Mouse (Mus musculus): ENCODE results near the gene Nf1. TPM values are rescaled to one million over a fixed set of nuclear protein-coding genes. Genes with fewer than 3 reads are reported as not detected.

Gene Nf1
- polyA plus RNA-seq, 1 experiment from 2014 or later: 12.7 TPM

GRCm38 (mm10) chr11:79535554-79535953, 196.1 kb downstream of the Nf1 start:
- H3K4me2 ChIP-seq (replicated peaks): no peak overlapping the region
- H3K4me3 ChIP-seq (replicated peaks; ENCODE audit: low read length): no peak overlapping the region
- no peaks in the 10 kb centered on the region for H3K4me1 ChIP-seq (replicated peaks; ENCODE audit: control insufficient read depth, insufficient read depth, low read length)
- no peak overlapping the region for H3K9ac ChIP-seq
- H3K36me3 ChIP-seq (replicated peaks; ENCODE audit: control insufficient read depth, insufficient read depth): peaks cover 41% of the 10 kb centered on the region
- 93% methylated on average over 4 of the region's 4 CpGs for WGBS
- no peak for DNase-seq (ENCODE audit: low spot score)
- no peak overlapping the region for H3K27ac ChIP-seq
- no peak for ATAC-seq (ENCODE audit: low FRiP score)
- H3K27me3 ChIP-seq (ENCODE audit: control insufficient read depth, insufficient read depth, low read length): no peaks in the 10 kb centered on the region
- no peaks in the 10 kb centered on the region for H3K9me3 ChIP-seq (ENCODE audit: control insufficient read depth, low read length)

GRCm38 (mm10) chr11:79536293-79536692, 196.8 kb downstream of the Nf1 start:
- no peaks in the 10 kb centered on the region for H3K27me3 ChIP-seq (ENCODE audit: control insufficient read depth, insufficient read depth, low read length)
- WGBS: over 99% methylated on average over 3 of the region's 3 CpGs
- H3K9me3 ChIP-seq (ENCODE audit: control insufficient read depth, low read length): no peaks in the 10 kb centered on the region

DNA sequence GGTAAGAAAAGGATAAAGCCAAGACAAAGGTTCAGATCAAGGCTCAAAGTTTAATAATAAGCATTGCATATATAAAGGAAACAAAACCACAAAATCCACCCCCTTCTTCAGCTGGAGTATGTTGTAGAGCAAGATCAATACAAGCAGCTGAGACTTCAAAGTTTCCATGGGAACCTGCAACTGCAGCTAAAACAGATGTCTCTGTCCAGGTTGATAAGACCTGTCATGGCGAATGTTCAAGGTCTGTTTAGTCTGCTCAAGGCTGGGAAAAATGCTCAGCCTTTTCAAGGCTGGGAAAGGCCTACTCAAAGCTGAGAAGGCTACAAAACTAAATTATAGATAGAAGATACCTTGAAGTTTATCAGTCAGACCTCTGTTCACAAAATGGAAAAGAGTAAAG, 213.1 kb downstream of the Nf1 start:
- H3K27me3 ChIP-seq (ENCODE audit: control insufficient read depth, insufficient read depth, low read length): no peaks in the 10 kb centered on the region
- H3K9me3 ChIP-seq (ENCODE audit: control insufficient read depth, low read length): no peaks in the 10 kb centered on the region
- DNase-seq (ENCODE audit: low spot score) (no peak), ATAC-seq (ENCODE audit: low FRiP score) (no peak)
- H3K4me3 ChIP-seq (replicated peaks; ENCODE audit: low read length): no peak overlapping the region
- no peaks in the 10 kb centered on the region for H3K4me1 ChIP-seq (replicated peaks; ENCODE audit: control insufficient read depth, insufficient read depth, low read length)
- no peak overlapping the region for H3K4me2 ChIP-seq (replicated peaks)
- 87% methylated on average over 1 of the region's 1 CpGs for WGBS
- no peak overlapping the region for H3K9ac ChIP-seq
- peaks cover 93% of the 10 kb centered on the region for H3K36me3 ChIP-seq (replicated peaks; ENCODE audit: control insufficient read depth, insufficient read depth)
- H3K27ac ChIP-seq: no peak overlapping the region

More at GRCm38 (mm10) chr11:79536293-79536692, 196.8 kb downstream of the Nf1 start:
- ATAC-seq (ENCODE audit: low FRiP score) (no peak), DNase-seq (ENCODE audit: low spot score) (no peak)
- H3K4me2 ChIP-seq (replicated peaks): no peak overlapping the region
- no peak overlapping the region for H3K27ac ChIP-seq
- H3K36me3 ChIP-seq (replicated peaks; ENCODE audit: control insufficient read depth, insufficient read depth): peaks cover 48% of the 10 kb centered on the region
- H3K9ac ChIP-seq: no peak overlapping the region
- no peak overlapping the region for H3K4me3 ChIP-seq (replicated peaks; ENCODE audit: low read length)
- no peaks in the 10 kb centered on the region for H3K4me1 ChIP-seq (replicated peaks; ENCODE audit: control insufficient read depth, insufficient read depth, low read length)

DNA sequence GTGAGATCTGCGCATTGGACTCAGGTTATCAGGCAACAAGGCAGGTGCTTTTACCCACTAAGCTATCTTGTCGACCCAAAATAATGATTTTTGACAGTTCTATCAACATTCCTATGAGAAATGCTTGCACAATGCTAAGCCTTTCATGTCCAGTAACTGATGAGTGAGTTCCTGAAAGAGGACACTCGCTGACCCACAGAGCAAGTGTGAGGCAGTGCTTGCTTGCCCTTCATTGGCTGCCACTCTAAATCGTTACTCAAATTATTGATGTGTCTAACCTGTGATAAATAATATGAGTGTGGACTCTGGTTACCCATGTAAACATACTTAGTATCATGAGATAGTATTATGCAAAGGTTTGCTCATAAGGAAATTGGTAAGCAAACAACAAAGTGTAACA, 221.0 kb downstream of the Nf1 start:
- Histone ChIP-seq H3K9ac (no peak overlapping the region), H3K4me2 (replicated peaks) (no peak overlapping the region), H3K27ac (no peak overlapping the region), H3K36me3 (replicated peaks; ENCODE audit: control insufficient read depth, insufficient read depth) (peaks cover 91% of the 10 kb centered on the region), H3K4me3 (replicated peaks; ENCODE audit: low read length) (no peak overlapping the region), H3K9me3 (ENCODE audit: control insufficient read depth, low read length) (no peaks in the 10 kb centered on the region), H3K4me1 (replicated peaks; ENCODE audit: control insufficient read depth, insufficient read depth, low read length) (no peaks in the 10 kb centered on the region), H3K27me3 (ENCODE audit: control insufficient read depth, insufficient read depth, low read length) (no peaks in the 10 kb centered on the region)
- WGBS: 97% methylated on average over 4 of the region's 4 CpGs
- DNase-seq (ENCODE audit: low spot score) (no peak), ATAC-seq (ENCODE audit: low FRiP score) (no peak)

DNA sequence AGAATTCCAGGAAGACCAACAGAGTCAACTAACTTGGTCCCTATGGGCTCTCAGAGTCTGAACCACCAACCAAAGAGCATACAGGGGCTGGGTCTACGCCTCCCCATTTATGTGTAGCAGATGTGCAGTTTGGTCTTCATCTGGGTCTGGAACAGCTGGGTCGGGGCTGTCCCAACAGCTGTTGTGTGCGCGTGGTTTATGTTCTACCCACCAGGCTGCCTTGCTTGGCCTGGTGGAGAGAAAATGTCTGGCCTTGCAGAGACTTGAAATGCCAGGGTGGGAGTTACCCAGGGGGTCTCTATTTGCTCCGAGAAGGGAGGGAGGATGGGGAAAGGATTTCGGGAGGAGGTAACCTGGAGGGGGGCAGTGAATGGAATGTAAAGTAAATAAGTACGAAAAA, 224.0 kb downstream of the Nf1 start:
- Histone ChIP-seq H3K4me1 (replicated peaks; ENCODE audit: control insufficient read depth, insufficient read depth, low read length) (no peaks in the 10 kb centered on the region), H3K36me3 (replicated peaks; ENCODE audit: control insufficient read depth, insufficient read depth) (peaks cover 92% of the 10 kb centered on the region), H3K4me2 (replicated peaks) (no peak overlapping the region), H3K4me3 (replicated peaks; ENCODE audit: low read length) (no peak overlapping the region), H3K27ac (no peak overlapping the region), H3K9ac (no peak overlapping the region), H3K27me3 (ENCODE audit: control insufficient read depth, insufficient read depth, low read length) (no peaks in the 10 kb centered on the region), H3K9me3 (ENCODE audit: control insufficient read depth, low read length) (no peaks in the 10 kb centered on the region)
- ATAC-seq (ENCODE audit: low FRiP score) (no peak), DNase-seq (ENCODE audit: low spot score) (no peak)
- WGBS: 93% methylated on average over 7 of the region's 7 CpGs

GRCm38 (mm10) chr11:79566947-79567346, 227.5 kb downstream of the Nf1 start:
- no peak overlapping the region for H3K4me2 ChIP-seq (replicated peaks)
- no peaks in the 10 kb centered on the region for H3K27me3 ChIP-seq (ENCODE audit: control insufficient read depth, insufficient read depth, low read length)
- no peaks in the 10 kb centered on the region for H3K9me3 ChIP-seq (ENCODE audit: control insufficient read depth, low read length)
- no peak overlapping the region for H3K27ac ChIP-seq
- no peak for ATAC-seq (ENCODE audit: low FRiP score)
- no peak overlapping the region for H3K9ac ChIP-seq
- no peak overlapping the region for H3K4me3 ChIP-seq (replicated peaks; ENCODE audit: low read length)
- 58% methylated on average over 1 of the region's 1 CpGs for WGBS
- H3K4me1 ChIP-seq (replicated peaks; ENCODE audit: control insufficient read depth, insufficient read depth, low read length): no peaks in the 10 kb centered on the region
- H3K36me3 ChIP-seq (replicated peaks; ENCODE audit: control insufficient read depth, insufficient read depth): peaks cover 93% of the 10 kb centered on the region
- no peak for DNase-seq (ENCODE audit: low spot score)

- Histone ChIP-seq H3K9me3 (ENCODE audit: control insufficient read depth, low read length) (no peaks in the 10 kb centered on the region), H3K27ac (no peak overlapping the region), H3K9ac (no peak overlapping the region), H3K4me1 (replicated peaks; ENCODE audit: control insufficient read depth, insufficient read depth, low read length) (no peaks in the 10 kb centered on the region), H3K4me3 (replicated peaks; ENCODE audit: low read length) (no peak overlapping the region), H3K27me3 (ENCODE audit: control insufficient read depth, insufficient read depth, low read length) (no peaks in the 10 kb centered on the region), H3K36me3 (replicated peaks; ENCODE audit: control insufficient read depth, insufficient read depth) (peaks cover 93% of the 10 kb centered on the region), H3K4me2 (replicated peaks) (no peak overlapping the region)
- no peak for ATAC-seq (ENCODE audit: low FRiP score)
- DNase-seq (ENCODE audit: low spot score): no peak
- 89% methylated on average over 11 of the region's 11 CpGs for WGBS
These were observed 228.9 kb downstream of the Nf1 start for GRCm38 (mm10) chr11:79568197-79568911.

DNA sequence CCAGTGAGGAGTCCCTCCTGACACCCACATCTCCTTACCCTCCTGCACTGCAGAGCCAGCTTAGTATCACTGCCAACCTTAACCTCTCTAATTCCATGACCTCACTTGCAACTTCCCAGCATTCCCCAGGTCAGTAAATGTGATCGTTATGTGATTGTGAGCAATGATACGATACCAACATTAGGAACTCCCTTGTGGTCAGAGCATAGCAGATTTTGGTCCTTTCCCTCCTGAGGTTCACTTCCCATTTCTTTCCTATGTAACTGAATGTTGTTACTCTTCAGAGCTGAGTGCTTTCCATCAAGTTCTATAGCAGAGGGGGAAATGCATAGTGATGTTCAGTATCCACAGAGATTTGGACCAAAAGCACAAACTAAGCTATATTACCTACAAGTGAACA, 230.8 kb downstream of the Nf1 start:
- no peaks in the 10 kb centered on the region for H3K4me1 ChIP-seq (replicated peaks; ENCODE audit: control insufficient read depth, insufficient read depth, low read length)
- DNase-seq (ENCODE audit: low spot score) (no peak), ATAC-seq (ENCODE audit: low FRiP score) (no peak)
- H3K4me2 ChIP-seq (replicated peaks): no peak overlapping the region
- H3K36me3 ChIP-seq (replicated peaks; ENCODE audit: control insufficient read depth, insufficient read depth): peaks cover 97% of the 10 kb centered on the region
- H3K27me3 ChIP-seq (ENCODE audit: control insufficient read depth, insufficient read depth, low read length): no peaks in the 10 kb centered on the region
- 91% methylated on average over 2 of the region's 2 CpGs for WGBS
- H3K9ac ChIP-seq: no peak overlapping the region
- H3K4me3 ChIP-seq (replicated peaks; ENCODE audit: low read length): no peak overlapping the region
- H3K9me3 ChIP-seq (ENCODE audit: control insufficient read depth, low read length): no peaks in the 10 kb centered on the region
- H3K27ac ChIP-seq: no peak overlapping the region

DNA sequence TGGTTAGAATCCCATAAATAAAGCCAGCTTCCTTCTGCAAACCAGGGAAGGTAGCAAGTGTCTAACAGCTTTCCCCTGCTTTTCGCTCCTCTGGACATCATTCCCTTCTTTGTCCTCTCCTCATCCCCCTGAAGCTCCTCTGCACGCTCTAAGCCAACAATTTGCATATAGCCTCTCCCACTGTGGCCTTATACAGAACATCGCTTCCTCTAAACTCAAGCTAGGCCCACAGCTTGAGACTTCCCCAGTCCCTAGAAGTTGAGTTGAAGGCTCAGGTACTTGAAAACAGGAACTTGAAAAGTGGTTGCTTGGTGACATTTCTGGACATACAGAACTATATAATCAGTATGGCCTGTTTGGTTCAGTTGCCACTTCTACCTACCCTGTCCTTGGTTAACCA, 234.3 kb downstream of the Nf1 start:
- 81% methylated on average over 3 of the region's 3 CpGs for WGBS

More for the DNA sequence above, 234.3 kb downstream of the Nf1 start:
- no peak overlapping the region for H3K4me3 ChIP-seq (replicated peaks; ENCODE audit: low read length)
- H3K36me3 ChIP-seq (replicated peaks; ENCODE audit: control insufficient read depth, insufficient read depth): peaks cover 82% of the 10 kb centered on the region
- DNase-seq (ENCODE audit: low spot score) (no peak), ATAC-seq (ENCODE audit: low FRiP score) (no peak)
- no peaks in the 10 kb centered on the region for H3K9me3 ChIP-seq (ENCODE audit: control insufficient read depth, low read length)
- no peaks in the 10 kb centered on the region for H3K4me1 ChIP-seq (replicated peaks; ENCODE audit: control insufficient read depth, insufficient read depth, low read length)
- H3K27ac ChIP-seq: no peak overlapping the region
- no peaks in the 10 kb centered on the region for H3K27me3 ChIP-seq (ENCODE audit: control insufficient read depth, insufficient read depth, low read length)
- H3K9ac ChIP-seq: no peak overlapping the region
- H3K4me2 ChIP-seq (replicated peaks): no peak overlapping the region

Data from hindbrain, embryonic 14.5 days (tissue).